Mouse (Mus musculus) heart, embryonic 13.5 days (tissue): ENCODE measurements around the gene Rpl35. TPM values are rescaled to one million over a fixed set of nuclear protein-coding genes. Genes with fewer than 3 reads are reported as not detected.

Experiments used
- polyA plus RNA-seq: library from polyadenylated mRNA; unstranded; fragments of >200 nt; fragmentation: Nextera tagmentation; extraction: Ambion mirVana; gene quantifications from 2 replicates; pipeline ENCODE4 v1.2.1, GENCODE M21; 2015

Gene Rpl35
- polyA plus RNA-seq, 1 experiment from 2014 or later: 659 TPM

Other genes starting within 250 kb of the Rpl35 start
- 0.87 and 1.2 TPM in 2 replicates for gene Nr6a1, start 77.9 kb downstream of the Rpl35 start, polyA plus RNA-seq
- 5.0 and 5.1 TPM in 2 replicates for gene Olfml2a, start 73.6 kb downstream of the Rpl35 start, polyA plus RNA-seq
- gene Wdr38, start 8.1 kb downstream of the Rpl35 start, polyA plus RNA-seq: 1.1 and 1.3 TPM in 2 replicates
- gene Arpc5l, start 276 bp downstream of the Rpl35 start, polyA plus RNA-seq: 75.4 and 87.3 TPM in 2 replicates
- gene Golga1, start 59.9 kb upstream of the Rpl35 start, polyA plus RNA-seq: 17.0 and 19.5 TPM in 2 replicates
- 5.7 and 6.6 TPM in 2 replicates for gene Scai, start 185.1 kb upstream of the Rpl35 start, polyA plus RNA-seq
- 44.4 and 46.2 TPM in 2 replicates for gene Ppp6c, start 220.8 kb upstream of the Rpl35 start, polyA plus RNA-seq